Mouse (Mus musculus) cerebellum, adult 8-10 months (tissue): Measurements from ENCODE around the gene Angpt4.
A peak's percentile ranks its signal among the peaks of the same experiment; 100 is the strongest.

Experiments used
- DNase-seq: peaks from one replicate; pipeline ENCODE4 v3.0.0; 2022

Gene Angpt4

GRCm38 (mm10) chr2:151964052-151964451 is 53.0 kb downstream of the Angpt4 start:
- no peak for DNase-seq

DNA sequence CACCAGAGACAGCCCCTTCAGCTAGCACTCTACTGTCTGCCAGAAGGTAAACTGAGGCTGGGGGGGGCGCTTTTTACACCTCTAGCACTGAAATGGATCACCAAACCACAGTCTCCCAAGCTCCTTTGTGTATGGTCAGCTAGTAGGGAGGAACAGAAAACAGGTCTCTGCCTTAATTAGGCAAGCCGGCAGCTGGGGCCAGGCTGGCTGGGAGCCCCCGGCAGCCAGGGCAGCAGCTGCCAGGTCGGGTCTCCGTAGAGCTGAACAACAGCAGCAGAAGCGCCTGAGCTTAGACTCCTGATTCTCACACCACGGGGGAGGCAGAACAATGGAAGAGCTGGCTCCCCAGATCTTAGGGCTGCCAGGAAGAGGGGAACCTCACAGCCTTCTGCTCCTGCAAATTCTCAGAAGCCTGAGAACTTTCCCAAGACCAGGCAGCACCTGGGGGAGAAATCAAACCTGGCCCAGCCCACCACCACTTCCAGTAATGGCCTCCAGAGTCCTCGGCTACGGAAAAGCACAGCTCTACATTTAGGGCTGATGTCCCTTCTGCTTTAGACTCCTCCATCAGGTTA is 56.3 kb downstream of the Angpt4 start:
- DNase-seq, result no peak

GRCm38 (mm10) chr2:151967792-151968191 is 56.8 kb downstream of the Angpt4 start:
- no peak for DNase-seq

GRCm38 (mm10) chr2:151968451-151968850 is 57.4 kb downstream of the Angpt4 start:
- no peak for DNase-seq

DNA sequence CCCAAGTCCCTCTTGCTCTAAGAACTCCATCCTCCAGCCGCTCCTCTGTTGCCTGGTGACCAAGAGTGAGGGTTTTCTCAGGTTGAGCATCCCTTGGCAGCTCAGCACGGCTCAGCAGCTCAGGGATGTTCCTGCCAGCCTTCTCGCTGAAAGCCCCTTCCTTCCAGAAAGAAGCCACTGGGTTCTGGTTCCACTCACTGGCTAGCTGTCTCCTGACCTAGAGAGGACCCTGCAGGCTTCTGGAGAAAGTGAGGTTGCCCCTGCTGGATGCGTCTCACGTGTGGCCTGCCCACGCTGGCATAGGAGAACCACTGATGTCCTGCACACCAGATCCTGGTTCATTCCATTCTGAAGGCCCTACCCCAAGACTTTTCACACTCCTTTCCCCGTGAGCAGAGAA is 58.0 kb downstream of the Angpt4 start:
- no peak for DNase-seq

DNA sequence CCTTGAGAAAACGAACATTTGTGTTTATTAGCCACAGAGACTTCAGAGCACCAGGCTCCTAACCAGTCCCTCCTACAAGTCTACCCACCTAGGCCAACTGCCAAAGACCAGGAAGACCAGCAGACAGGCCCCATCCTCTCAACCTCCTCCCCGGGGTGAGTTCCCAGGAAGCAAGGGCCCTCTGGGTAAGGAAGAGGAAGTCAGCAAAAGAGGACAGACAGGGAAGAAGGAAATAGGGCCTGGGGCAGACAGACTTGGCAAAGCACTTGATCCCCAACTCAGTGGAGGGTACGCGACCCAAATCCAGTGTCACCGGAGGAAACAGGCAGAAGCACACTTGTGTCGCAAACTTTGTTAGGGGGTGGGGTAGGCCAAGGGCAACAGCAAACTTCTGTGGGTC is 58.4 kb downstream of the Angpt4 start:
- no peak for DNase-seq

DNA sequence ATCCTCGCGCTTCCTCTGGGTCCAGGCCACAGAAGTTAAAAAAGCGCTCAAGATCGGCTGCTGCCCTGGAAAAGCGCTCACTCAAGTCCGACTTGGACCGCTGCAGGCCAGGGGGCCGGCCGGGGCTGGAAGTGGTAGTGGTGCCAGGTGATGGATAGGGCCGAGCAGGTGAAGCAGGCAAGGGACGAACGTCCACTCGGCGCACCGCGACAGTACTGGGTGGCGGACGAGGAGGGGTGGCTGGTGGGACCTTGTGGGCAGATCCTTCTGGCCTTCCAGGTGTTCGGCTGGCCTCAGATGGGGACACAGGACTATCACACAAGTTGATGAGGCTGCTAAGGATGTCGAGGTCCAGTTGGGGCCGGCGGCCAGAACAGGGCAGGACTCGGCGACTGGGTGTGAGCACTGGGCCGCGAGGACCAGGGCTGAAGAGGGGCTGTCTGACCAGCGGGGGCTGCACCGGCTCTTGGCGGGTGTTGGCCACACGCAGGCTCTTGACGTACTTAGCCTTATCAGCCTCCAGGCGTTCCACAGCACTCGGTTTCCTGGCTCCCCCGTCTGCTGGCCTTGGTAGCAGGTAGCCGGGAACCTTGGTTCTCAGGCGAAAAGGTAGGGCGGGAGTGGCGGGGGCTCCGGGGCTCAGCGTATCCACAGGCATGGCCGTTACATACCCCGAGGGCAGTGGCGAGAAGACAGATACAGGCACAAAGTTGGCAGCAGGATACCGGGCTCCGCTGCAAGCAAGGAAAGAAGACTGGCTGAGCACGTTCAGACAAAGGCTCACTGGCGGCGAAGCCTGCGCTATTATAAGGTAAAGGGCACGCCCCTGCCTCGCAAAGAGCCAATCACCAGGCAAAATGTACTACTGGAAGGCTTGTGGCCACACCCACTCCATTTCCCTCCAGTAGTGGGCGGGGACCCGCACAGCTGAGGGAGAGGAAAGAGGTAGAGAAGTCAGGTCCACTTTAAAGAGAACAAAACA is 59.5 kb downstream of the Angpt4 start:
- DNase-seq, result no peak

GRCm38 (mm10) chr2:151971748-151972147 is 60.7 kb downstream of the Angpt4 start:
- DNase-seq, result no peak

- no peak for DNase-seq
These were observed 62.0 kb downstream of the Angpt4 start for GRCm38 (mm10) chr2:151972880-151973594.

DNA sequence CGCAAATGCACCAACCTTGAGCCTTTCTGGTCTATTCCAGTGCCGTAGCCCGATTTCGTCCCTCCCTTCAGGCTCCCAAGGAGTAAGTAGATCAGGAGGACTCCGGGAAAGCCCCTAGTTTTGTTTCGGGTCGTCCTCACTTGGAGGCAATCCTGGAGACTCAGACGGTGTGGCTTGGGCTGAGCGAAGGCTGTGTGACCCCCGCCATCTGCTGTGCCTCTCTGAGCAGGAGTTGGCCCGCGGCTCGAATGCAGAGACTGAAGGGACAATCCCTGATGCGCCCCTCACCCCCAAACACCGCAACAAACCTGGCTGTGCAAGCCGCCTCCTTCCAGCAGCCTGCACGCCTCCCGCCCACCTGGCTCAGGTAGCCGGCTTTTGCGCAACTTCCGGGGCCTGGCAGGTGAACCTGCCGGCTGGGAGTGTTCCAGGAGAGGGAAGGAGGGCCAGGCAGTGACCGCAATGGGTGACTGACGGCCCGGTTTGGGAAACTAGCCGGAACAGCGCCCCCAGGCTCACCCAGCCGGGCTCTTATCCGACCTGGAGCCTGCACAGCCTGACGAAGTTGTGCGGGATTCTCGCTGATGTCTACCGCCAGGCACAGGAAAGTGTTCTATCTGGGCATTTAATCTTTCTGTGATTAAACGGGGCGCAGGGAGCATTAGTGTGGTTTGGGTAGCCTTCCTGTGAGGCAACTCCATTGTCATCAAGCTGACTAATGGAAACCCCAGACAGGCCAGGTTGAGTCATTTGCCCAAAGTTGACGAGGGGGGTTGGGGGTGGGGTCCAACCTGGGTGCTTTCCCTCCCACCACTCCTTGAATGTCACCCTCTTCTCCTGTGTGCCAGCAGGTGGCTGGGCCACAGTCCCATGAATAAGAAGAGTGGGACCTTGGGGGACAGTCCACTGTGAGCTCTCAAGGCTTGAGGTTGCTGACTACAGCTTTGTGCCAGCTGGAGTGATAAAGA is 62.9 kb downstream of the Angpt4 start:
- no peak for DNase-seq

- DNase-seq, result no peak
These were observed 64.3 kb downstream of the Angpt4 start for GRCm38 (mm10) chr2:151975295-151975694.

GRCm38 (mm10) chr2:151976067-151976466 is 65.1 kb downstream of the Angpt4 start:
- no peak for DNase-seq

DNA sequence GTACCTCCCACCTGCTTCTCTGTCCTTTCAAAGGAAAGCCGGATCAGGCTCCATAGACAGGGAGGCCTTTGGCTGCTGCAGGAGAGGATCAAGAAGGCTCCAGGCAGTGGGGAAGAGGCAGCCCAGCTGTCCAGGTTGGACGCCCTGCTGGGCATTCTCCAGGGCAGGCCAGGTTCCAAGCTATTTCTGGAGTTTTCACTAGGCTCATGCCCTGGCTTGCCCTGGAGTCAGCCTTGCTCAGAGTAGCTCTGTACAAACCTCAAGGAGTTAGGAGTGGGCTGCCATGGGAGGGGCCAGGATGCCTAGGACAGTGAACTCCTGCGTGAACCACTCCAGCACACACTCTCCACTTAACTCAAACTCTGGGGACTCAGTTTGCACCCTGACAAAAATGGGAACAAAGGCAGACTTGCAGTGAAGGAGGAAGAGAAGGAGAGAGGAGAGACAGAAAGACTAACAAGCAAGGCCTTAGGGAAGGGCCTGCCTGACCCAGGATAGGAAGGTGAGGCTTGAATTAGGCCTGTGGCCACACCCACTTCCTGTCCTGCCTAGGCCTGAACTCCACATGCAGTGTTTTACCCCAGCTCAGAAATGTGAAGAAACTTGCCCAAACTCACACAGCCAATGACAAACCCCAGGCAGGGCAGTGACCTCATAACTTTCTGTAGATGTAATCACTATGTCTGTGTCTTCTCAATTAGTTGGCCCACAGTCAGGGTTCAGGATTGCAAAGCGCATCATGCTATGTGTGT is 66.9 kb downstream of the Angpt4 start:
- peak; percentile 76 for DNase-seq

- no peak for DNase-seq
These were observed 67.5 kb downstream of the Angpt4 start for GRCm38 (mm10) chr2:151978494-151978893.

DNA sequence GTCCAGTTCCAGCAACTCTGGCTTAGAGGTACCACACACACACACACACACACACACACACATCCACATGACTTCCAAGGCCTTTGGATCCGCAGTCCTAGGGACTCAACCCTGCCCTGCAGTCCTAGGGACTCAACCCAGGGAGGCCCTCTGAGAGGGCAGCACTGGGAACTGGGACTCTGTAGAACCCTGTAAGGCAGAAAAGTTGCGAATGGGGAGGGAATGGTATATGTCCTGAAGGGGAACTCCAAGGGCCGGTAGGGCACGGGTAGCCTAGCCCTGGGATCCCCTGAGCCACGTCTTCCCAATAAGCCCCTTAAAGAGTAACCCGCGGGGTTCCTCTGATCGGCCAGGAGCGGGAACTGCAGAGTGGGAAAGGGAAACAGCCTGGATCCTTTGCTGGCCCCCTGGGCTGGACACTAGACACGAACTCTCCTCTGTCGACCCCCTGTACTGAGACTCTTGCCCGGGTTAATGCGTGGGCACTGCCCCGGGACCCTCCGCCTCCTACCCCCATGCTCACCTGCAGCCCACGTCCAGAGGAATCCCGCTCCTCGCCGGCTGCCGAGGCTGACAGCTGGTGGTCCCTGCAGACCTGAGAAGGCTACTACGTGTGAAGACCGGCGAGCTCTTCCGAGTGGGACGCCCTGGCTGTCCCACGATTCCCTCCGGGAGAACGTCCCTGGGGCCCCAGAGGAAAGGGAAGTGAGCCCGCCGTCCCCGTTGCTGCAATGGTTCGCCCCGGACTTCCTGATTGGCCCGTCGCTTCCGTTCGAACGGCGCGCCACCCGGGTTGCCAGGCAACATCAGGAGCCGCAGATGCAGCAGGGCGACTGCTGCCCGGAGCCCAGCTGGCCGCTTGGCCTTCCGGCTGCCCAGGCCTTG is 68.7 kb downstream of the Angpt4 start, which contains the start of gene Fam110a:
TSS of gene Fam110a (minus strand) at position 750 of the 885 bp plus-strand sequence.
- peak; percentile 82 for DNase-seq

DNA sequence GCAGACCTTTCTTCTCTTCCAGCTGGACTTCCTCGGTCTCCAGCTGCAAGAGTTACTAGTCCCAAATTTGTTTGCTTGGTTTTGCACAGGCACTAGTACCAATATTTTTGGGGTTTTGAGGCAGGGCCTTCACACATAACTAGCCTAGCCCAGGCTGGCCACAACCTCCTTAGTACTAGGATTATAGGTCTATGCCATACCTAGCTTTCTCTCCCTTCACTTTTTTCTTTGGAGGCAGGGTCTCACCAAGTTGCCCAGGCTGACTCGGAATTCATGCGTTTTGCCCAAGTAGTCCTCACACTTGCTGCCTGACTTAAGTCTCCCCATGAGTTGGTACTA is 69.3 kb downstream of the Angpt4 start:
- no peak for DNase-seq

- no peak for DNase-seq
These were observed 70.3 kb downstream of the Angpt4 start for GRCm38 (mm10) chr2:151981268-151981667.

DNA sequence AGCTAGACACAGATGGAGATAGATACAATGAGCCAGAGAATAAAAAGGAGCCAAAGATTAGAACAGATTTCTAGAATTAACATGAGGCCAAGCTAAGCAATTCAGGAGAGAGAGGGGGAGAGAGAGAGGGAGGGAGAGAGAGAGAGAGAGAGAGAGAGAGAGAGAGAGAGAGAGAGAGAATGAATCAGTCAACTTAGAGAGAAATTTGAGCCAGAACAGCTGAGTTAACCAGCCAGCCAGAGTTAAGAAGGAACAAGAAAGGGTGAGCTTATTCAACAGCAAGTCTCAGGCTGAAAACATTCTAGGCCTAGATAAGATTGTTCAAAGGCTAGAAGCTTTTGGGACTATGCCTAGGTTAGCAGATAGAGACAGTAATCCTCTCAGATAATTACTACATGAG is 71.5 kb downstream of the Angpt4 start:
- no peak for DNase-seq

DNA sequence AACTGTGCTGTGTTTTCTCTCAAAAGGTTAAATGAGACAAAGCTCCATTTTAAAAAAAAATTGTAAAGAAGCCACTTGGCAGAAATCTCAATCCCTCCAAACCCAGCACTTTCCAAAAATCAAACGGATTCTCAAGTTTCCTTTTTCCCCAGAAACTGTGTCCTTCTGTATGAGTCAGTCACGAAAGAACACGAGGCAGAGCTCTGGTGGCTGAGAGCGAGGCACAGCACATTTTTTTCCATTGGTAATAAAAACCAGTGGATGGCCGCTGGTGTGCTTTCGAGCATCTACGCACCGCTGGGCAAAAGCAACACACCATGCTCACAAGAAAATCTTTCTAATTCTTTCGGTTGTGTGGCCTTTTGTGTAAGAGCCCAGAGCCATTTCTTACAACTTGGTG is 73.0 kb downstream of the Angpt4 start:
- no peak for DNase-seq

GRCm38 (mm10) chr2:151985426-151986172 is 74.6 kb downstream of the Angpt4 start:
- no peak for DNase-seq
